Mouse (Mus musculus) testis, adult 2 months (tissue): ENCODE measurements around the gene Cdkl3. TPM values are rescaled to one million over a fixed set of nuclear protein-coding genes. Genes with fewer than 3 reads are reported as not detected.

Experiments
- H3K27ac ChIP-seq: fragments of 200-500 bp; 2 replicates; pipeline ENCODE4 v1.5.1; 2012; ENCODE audit warnings: low read depth, low read length; ENCODE audit not compliant: control insufficient read depth, insufficient read depth
- H3K27me3 ChIP-seq: fragments of 200-500 bp; 2 replicates; pipeline ENCODE4 v1.6.1; 2012; ENCODE audit warnings: mild to moderate bottlenecking, low read length, moderate library complexity; ENCODE audit not compliant: control insufficient read depth, insufficient read depth
- H3K36me3 ChIP-seq: fragments of 200-500 bp; 2 replicates; pipeline ENCODE4 v1.6.1; 2012; ENCODE audit warnings: mild to moderate bottlenecking, low read length; ENCODE audit not compliant: control insufficient read depth, insufficient read depth
- H3K4me1 ChIP-seq: fragments of 200-500 bp; 2 replicates; pipeline ENCODE4 v1.6.1; 2012; ENCODE audit warnings: low read length; ENCODE audit not compliant: control insufficient read depth, insufficient read depth
- H3K4me3 ChIP-seq: fragments of 200-500 bp; 2 replicates; pipeline ENCODE4 v1.5.1; 2012; ENCODE audit warnings: low read depth, mild to moderate bottlenecking, low read length, moderate library complexity, mixed read lengths; ENCODE audit not compliant: control insufficient read depth
- CTCF ChIP-seq: fragments of 200-500 bp; IDR thresholded peaks from 2 replicates; pipeline ENCODE4 v1.5.1; 2012; ENCODE audit warnings: low read depth, mild to moderate bottlenecking, inconsistent platforms, low read length, moderate library complexity; ENCODE audit not compliant: control insufficient read depth, insufficient read depth, insufficient replicate concordance
- POLR2A ChIP-seq: fragments of 200-500 bp; IDR thresholded peaks from 2 replicates; pipeline ENCODE4 v1.6.1; 2012; ENCODE audit warnings: low read depth, mild to moderate bottlenecking, inconsistent platforms, low read length, moderate library complexity; ENCODE audit not compliant: control insufficient read depth
- polyA plus RNA-seq: library from polyadenylated mRNA; depleted of rRNA; stranded (reverse); fragments of >200 nt; gene quantifications from 2 replicates; pipeline ENCODE4 v1.2.3, GENCODE M21; 2012

The Cdkl3 gene
- polyA plus RNA-seq, 1 experiment, result 259 TPM

- Histone ChIP-seq H3K27me3 (no peaks in the 10 kb centered on the region), H3K36me3 (no peaks in the 10 kb centered on the region), H3K4me3 (no peak overlapping the region), H3K27ac (no peak overlapping the region), H3K4me1 (peaks cover 9% of the 10 kb centered on the region)
- TF ChIP-seq POLR2A (no peak), CTCF (0 out of 2 replicates have a peak, but pooled peaks have one; percentile 1)
Measured at GRCm38 (mm10) chr11:52076742-52077352, 72.8 kb downstream of the Cdkl3 start.

GRCm38 (mm10) chr11:52077939-52078338 is 73.9 kb downstream of the Cdkl3 start:
- H3K4me3 ChIP-seq, result no peak overlapping the region
- H3K27me3 ChIP-seq, result no peaks in the 10 kb centered on the region
- H3K27ac ChIP-seq, result no peak overlapping the region
- TF ChIP-seq POLR2A, result no peak
- no peak for TF ChIP-seq CTCF
- peaks cover 9% of the 10 kb centered on the region for H3K4me1 ChIP-seq
- no peaks in the 10 kb centered on the region for H3K36me3 ChIP-seq

GRCm38 (mm10) chr11:52079978-52080377 is 76.0 kb downstream of the Cdkl3 start:
- no peak overlapping the region for H3K27ac ChIP-seq
- H3K27me3 ChIP-seq, result no peaks in the 10 kb centered on the region
- TF ChIP-seq POLR2A, result no peak
- TF ChIP-seq CTCF, result no peak
- H3K36me3 ChIP-seq, result no peaks in the 10 kb centered on the region
- peaks cover 9% of the 10 kb centered on the region for H3K4me1 ChIP-seq
- no peak overlapping the region for H3K4me3 ChIP-seq

- Histone ChIP-seq H3K4me1 (peaks cover 9% of the 10 kb centered on the region), H3K4me3 (no peak overlapping the region), H3K27ac (no peak overlapping the region), H3K36me3 (no peaks in the 10 kb centered on the region), H3K27me3 (no peaks in the 10 kb centered on the region)
- no peak for TF ChIP-seq CTCF
- TF ChIP-seq POLR2A, result no peak
Measured at GRCm38 (mm10) chr11:52080656-52081055, 76.6 kb downstream of the Cdkl3 start.

- H3K4me1 ChIP-seq, result no peaks in the 10 kb centered on the region
- H3K27ac ChIP-seq, result no peak overlapping the region
- H3K36me3 ChIP-seq, result no peaks in the 10 kb centered on the region
- H3K4me3 ChIP-seq, result no peak overlapping the region
- no peaks in the 10 kb centered on the region for H3K27me3 ChIP-seq
- TF ChIP-seq POLR2A, result no peak
- no peak for TF ChIP-seq CTCF
Measured at GRCm38 (mm10) chr11:52085857-52086203, 81.8 kb downstream of the Cdkl3 start.

GRCm38 (mm10) chr11:52086204-52086864 is 82.3 kb downstream of the Cdkl3 start:
- Histone ChIP-seq H3K27me3 (no peaks in the 10 kb centered on the region), H3K36me3 (no peaks in the 10 kb centered on the region), H3K27ac (no peak overlapping the region), H3K4me1 (no peaks in the 10 kb centered on the region), H3K4me3 (no peak overlapping the region)
- TF ChIP-seq CTCF (no peak), POLR2A (no peak)

GRCm38 (mm10) chr11:52089291-52089690 is 85.3 kb downstream of the Cdkl3 start:
- Histone ChIP-seq H3K4me3 (no peak overlapping the region), H3K27me3 (no peaks in the 10 kb centered on the region), H3K4me1 (no peaks in the 10 kb centered on the region), H3K27ac (no peak overlapping the region; the same call in 1 of the 2 replicates), H3K36me3 (no peaks in the 10 kb centered on the region)
- no peak for TF ChIP-seq POLR2A
- TF ChIP-seq CTCF, result no peak
